Mouse (Mus musculus): ENCODE results near the gene 1700034J05Rik.

Gene 1700034J05Rik

GRCm38 (mm10) chr6:146963396-146964150 is 9.4 kb upstream of the 1700034J05Rik start:
- DNase-seq = no peak

GRCm38 (mm10) chr6:146961832-146962481 is 7.7 kb upstream of the 1700034J05Rik start:
- DNase-seq = no peak

GRCm38 (mm10) chr6:146960956-146961355 is 6.7 kb upstream of the 1700034J05Rik start:
- no peak for DNase-seq

- no peak for DNase-seq
These were observed 5.9 kb upstream of the 1700034J05Rik start for GRCm38 (mm10) chr6:146959908-146960680.

- DNase-seq = no peak
These were observed 4.5 kb upstream of the 1700034J05Rik start for GRCm38 (mm10) chr6:146958694-146959093.

GRCm38 (mm10) chr6:146956961-146957360 is 2.7 kb upstream of the 1700034J05Rik start:
- no peak for DNase-seq

- DNase-seq = no peak
These were observed 1.7 kb upstream of the 1700034J05Rik start for GRCm38 (mm10) chr6:146955896-146956295.

- DNase-seq = no peak
These were observed 1.3 kb upstream of the 1700034J05Rik start for GRCm38 (mm10) chr6:146955475-146955874.

- DNase-seq = no peak
These were observed 3.8 kb downstream of the 1700034J05Rik start for GRCm38 (mm10) chr6:146950454-146950832.

- DNase-seq = no peak
These were observed 4.4 kb downstream of the 1700034J05Rik start for GRCm38 (mm10) chr6:146949682-146950453.

- no peak for DNase-seq
These were observed 7.0 kb downstream of the 1700034J05Rik start for GRCm38 (mm10) chr6:146947186-146947585.

GRCm38 (mm10) chr6:146946327-146947029 is 7.7 kb downstream of the 1700034J05Rik start:
- DNase-seq = no peak

- DNase-seq = no peak
These were observed 9.4 kb downstream of the 1700034J05Rik start for GRCm38 (mm10) chr6:146944830-146945229.

- no peak for DNase-seq
These were observed 10.2 kb downstream of the 1700034J05Rik start for GRCm38 (mm10) chr6:146944009-146944408.

GRCm38 (mm10) chr6:146941505-146942275 is 12.5 kb downstream of the 1700034J05Rik start:
- DNase-seq = no peak

GRCm38 (mm10) chr6:146939026-146939425 is 15.2 kb downstream of the 1700034J05Rik start:
- no peak for DNase-seq

- DNase-seq = no peak
These were observed 18.3 kb downstream of the 1700034J05Rik start for GRCm38 (mm10) chr6:146935957-146936356.

GRCm38 (mm10) chr6:146933123-146933522 is 21.1 kb downstream of the 1700034J05Rik start:
- no peak for DNase-seq

GRCm38 (mm10) chr6:146929031-146929430 is 25.2 kb downstream of the 1700034J05Rik start:
- DNase-seq = no peak

GRCm38 (mm10) chr6:146928108-146928507 is 26.1 kb downstream of the 1700034J05Rik start:
- no peak for DNase-seq

GRCm38 (mm10) chr6:146926415-146926980 is 27.7 kb downstream of the 1700034J05Rik start:
- no peak for DNase-seq

Measured in thymus, postnatal 36 days (tissue).